Mouse (Mus musculus) heart, postnatal 0 days (tissue): ENCODE measurements around the gene Capn1. TPM values are rescaled to one million over a fixed set of nuclear protein-coding genes. Genes with fewer than 3 reads are reported as not detected.
A peak's percentile ranks its signal among the peaks of the same experiment; 100 is the strongest.

Experiments used
- ATAC-seq: fragments of 200-750 bp; cut with Nextera tagmentation; 2 replicates; pipeline ENCODE4 v1.8.0; 2017; ENCODE audit warnings: low read depth, moderate number of reproducible peaks, moderate library complexity; ENCODE audit not compliant: insufficient read depth
- DNase-seq: peaks from one replicate; pipeline ENCODE4 v3.0.0-alpha.2; 2016; ENCODE audit warnings: low spot score
- H3K27ac ChIP-seq: fragments of 300-500 bp; sonication (generic); 2 replicates; pipeline ENCODE4 v1.5.1; 2014; ENCODE audit warnings: low read depth, mild to moderate bottlenecking
- H3K27me3 ChIP-seq: fragments of 300-500 bp; sonication (generic); 2 replicates; pipeline ENCODE4 v1.6.1; 2014; ENCODE audit warnings: low read length, mixed read lengths; ENCODE audit not compliant: control insufficient read depth, insufficient read depth
- H3K36me3 ChIP-seq: fragments of 300-500 bp; sonication (generic); replicated peaks from 2 replicates; pipeline ENCODE4 v1.6.1; 2014; ENCODE audit warnings: low read length, mixed read lengths; ENCODE audit not compliant: control insufficient read depth, insufficient read depth
- H3K4me1 ChIP-seq: fragments of 300-500 bp; sonication (generic); 2 replicates; pipeline ENCODE4 v1.6.1; 2014; ENCODE audit warnings: antibody characterized with exemption; ENCODE audit not compliant: control insufficient read depth, insufficient read depth
- H3K4me2 ChIP-seq: fragments of 300-500 bp; sonication (generic); 2 replicates; pipeline ENCODE4 v1.6.1; 2014; ENCODE audit warnings: low read depth, mild to moderate bottlenecking, low read length, moderate library complexity
- H3K4me3 ChIP-seq: fragments of 300-500 bp; sonication (generic); 2 replicates; pipeline ENCODE4 v1.5.1; 2014; ENCODE audit warnings: low read depth, low read length
- H3K9ac ChIP-seq: fragments of 300-500 bp; sonication (generic); replicated peaks from 2 replicates; pipeline ENCODE4 v1.6.1; 2014; ENCODE audit warnings: low read depth, low read length, mixed read lengths
- H3K9me3 ChIP-seq: fragments of 300-500 bp; sonication (generic); replicated peaks from 2 replicates; pipeline ENCODE4 v1.6.1; 2016; ENCODE audit warnings: low read length; ENCODE audit not compliant: control insufficient read depth
- CTCF ChIP-seq: IDR thresholded peaks from 2 replicates; pipeline ENCODE4 v1.5.1; 2016; ENCODE audit warnings: antibody characterized with exemption, control low read depth, low read depth
- EP300 ChIP-seq: IDR thresholded peaks from 2 replicates; pipeline ENCODE4 v1.6.1; 2016; ENCODE audit warnings: antibody characterized with exemption, low read depth
- WGBS: fragments of 180-500 bp; shearing (Covaris S2); extraction: QIAGEN DNeasy Blood & Tissue Kit; methylation state at CpG from one replicate; pipeline ENCODE4 v1.1.7; 2014; 5-methylcytosine and 5-hydroxymethylcytosine counted together
- polyA plus RNA-seq: library from polyadenylated mRNA; unstranded; fragments of >200 nt; fragmentation: Nextera tagmentation; extraction: Ambion mirVana; gene quantifications from 2 replicates; pipeline ENCODE4 v1.2.1, GENCODE M21; 2015
- total RNA-seq: library from RNA; depleted of rRNA; stranded (reverse); fragments of >200 nt; gene quantifications from 2 replicates; pipeline ENCODE4 v1.2.3, GENCODE M21; 2014; ENCODE audit warnings: low replicate concordance

The Capn1 gene
- total and polyA plus RNA-seq, 2 experiments from 2014 or later, result 5.3 to 19.3 TPM

DNA sequence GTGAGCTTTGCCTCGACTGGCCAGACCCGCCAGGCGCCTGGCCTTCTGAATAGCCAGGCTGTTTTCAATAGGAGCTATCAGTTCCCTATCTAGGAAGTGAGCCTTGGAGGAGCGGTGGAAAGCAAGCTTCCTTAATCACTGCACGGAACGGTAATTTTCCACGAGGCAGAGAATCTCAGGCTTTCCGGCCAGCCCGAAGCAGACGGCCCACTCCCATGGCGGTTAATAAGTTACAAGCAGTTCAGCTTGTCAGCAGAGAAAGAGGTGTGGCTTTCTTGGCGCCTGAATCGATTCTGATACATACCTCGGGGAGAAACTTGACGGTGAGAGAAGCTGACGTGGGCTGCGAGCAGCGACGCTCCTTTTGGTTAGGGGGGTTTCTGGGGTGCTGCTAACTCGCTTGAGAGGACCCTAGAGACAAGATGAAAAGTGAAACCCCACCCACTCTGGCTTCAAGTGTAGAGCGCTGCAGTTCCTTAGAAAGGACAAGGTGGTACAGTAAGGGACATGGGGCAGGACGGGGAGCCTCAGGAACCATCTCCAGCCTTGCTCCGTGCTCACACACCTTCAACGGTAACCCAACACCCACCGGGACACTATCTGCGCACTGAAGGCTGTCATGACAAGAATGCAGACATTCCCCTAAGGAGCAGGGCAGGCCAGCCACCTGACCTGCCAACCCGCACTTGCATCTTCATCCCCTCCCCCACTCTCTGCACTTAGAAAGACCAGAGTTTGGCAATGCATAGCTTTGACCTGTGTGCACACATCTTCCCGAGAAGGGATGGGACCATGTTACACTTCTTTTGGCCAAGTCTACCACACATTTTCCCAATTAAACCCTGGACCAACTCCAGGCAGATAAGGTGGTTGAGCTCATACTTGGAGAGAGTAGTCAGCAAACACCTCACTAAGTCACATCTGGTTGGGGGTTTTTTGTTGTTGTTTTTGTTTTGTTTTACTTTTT, 59.7 kb downstream of the Capn1 start:
- Histone ChIP-seq H3K4me2 (peak overlapping the region; percentile 48), H3K27me3 (no peaks in the 10 kb centered on the region), H3K9ac (peak overlapping the region; percentile 26; the same call in 1 of the 2 replicates), H3K4me3 (peak overlapping the region; percentile 21), H3K4me1 (peaks cover 33% of the 10 kb centered on the region), H3K9me3 (no peaks in the 10 kb centered on the region), H3K36me3 (peaks cover 18% of the 10 kb centered on the region; the same call in 1 of the 2 replicates), H3K27ac (peak overlapping the region; percentile 71)
- 49% methylated on average over 28 of the region's 28 CpGs for WGBS
- ATAC-seq (0 out of 2 replicates have a peak, but pooled peaks have one; percentile 21), DNase-seq (peak; percentile 56)
- TF ChIP-seq EP300 (no peak), CTCF (no peak)

DNA sequence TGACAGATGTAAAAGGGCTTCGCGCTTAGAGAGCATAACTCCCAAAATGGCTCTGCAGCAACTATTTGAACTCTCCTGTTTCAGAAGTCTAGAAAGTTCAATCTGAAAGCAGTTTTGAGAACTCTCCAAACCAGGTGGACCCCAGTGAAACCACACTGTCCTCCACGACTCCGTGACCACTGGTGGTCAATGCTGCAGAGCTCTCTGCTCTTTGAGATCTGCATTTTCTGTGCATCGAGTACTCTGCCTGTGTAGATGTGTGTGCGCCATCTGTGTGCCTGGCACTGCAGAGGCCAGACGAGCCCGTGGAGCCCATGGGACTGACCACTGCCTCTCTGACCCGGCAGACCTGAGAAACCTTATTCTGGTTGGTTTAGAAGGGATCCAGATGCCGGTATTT, 60.8 kb downstream of the Capn1 start:
- ATAC-seq (no peak), DNase-seq (no peak)
- no peak overlapping the region for H3K4me3 ChIP-seq
- 84% methylated on average over 10 of the region's 10 CpGs for WGBS
- H3K27me3 ChIP-seq, result no peaks in the 10 kb centered on the region
- H3K36me3 ChIP-seq, result peaks cover 20% of the 10 kb centered on the region
- no peak for TF ChIP-seq CTCF
- TF ChIP-seq EP300, result no peak
- H3K27ac ChIP-seq, result 0 out of 2 replicates have a peak overlapping the region, but pooled peaks have one; percentile 18
- H3K4me2 ChIP-seq, result no peak overlapping the region
- H3K9me3 ChIP-seq, result no peaks in the 10 kb centered on the region
- peaks cover 36% of the 10 kb centered on the region for H3K4me1 ChIP-seq
- H3K9ac ChIP-seq, result no peak overlapping the region

GRCm38 (mm10) chr19:5954031-5954710, 61.5 kb downstream of the Capn1 start:
- ATAC-seq (no peak), DNase-seq (no peak)
- H3K36me3 ChIP-seq, result peaks cover 26% of the 10 kb centered on the region
- H3K27me3 ChIP-seq, result no peaks in the 10 kb centered on the region
- TF ChIP-seq CTCF (no peak), EP300 (no peak)
- H3K9ac ChIP-seq, result no peak overlapping the region
- no peak overlapping the region for H3K4me3 ChIP-seq
- H3K9me3 ChIP-seq, result no peaks in the 10 kb centered on the region
- H3K4me1 ChIP-seq, result peaks cover 36% of the 10 kb centered on the region
- WGBS, result 78% methylated on average over 22 of the region's 22 CpGs
- H3K4me2 ChIP-seq, result no peak overlapping the region
- no peak overlapping the region for H3K27ac ChIP-seq

- H3K4me3 ChIP-seq, result no peak overlapping the region
- ATAC-seq, result no peak
- no peak overlapping the region for H3K9ac ChIP-seq
- peak overlapping the region; percentile 95 for H3K27ac ChIP-seq
- no peak for DNase-seq
- TF ChIP-seq EP300 (no peak), CTCF (no peak)
- H3K9me3 ChIP-seq, result no peaks in the 10 kb centered on the region
- H3K27me3 ChIP-seq, result no peaks in the 10 kb centered on the region
- no peak overlapping the region for H3K4me2 ChIP-seq
- peaks cover 21% of the 10 kb centered on the region for H3K36me3 ChIP-seq
- H3K4me1 ChIP-seq, result peaks cover 36% of the 10 kb centered on the region
- 64% methylated on average over 19 of the region's 19 CpGs for WGBS
Observed at GRCm38 (mm10) chr19:5953201-5953770, 62.4 kb downstream of the Capn1 start.

GRCm38 (mm10) chr19:5952071-5952691, 63.5 kb downstream of the Capn1 start:
- Histone ChIP-seq H3K36me3 (peaks cover 13% of the 10 kb centered on the region), H3K4me2 (peak overlapping the region; percentile 49), H3K4me3 (peak overlapping the region; percentile 23), H3K9ac (peak overlapping the region; percentile 34; the same call in 1 of the 2 replicates), H3K27ac (peak overlapping the region; percentile 95), H3K4me1 (peaks cover 36% of the 10 kb centered on the region), H3K9me3 (no peaks in the 10 kb centered on the region), H3K27me3 (no peaks in the 10 kb centered on the region)
- DNase-seq (peak; percentile 91), ATAC-seq (peak; percentile 74)
- WGBS, result 15% methylated on average over 13 of the region's 13 CpGs
- no peak; the same call in 1 of the 2 replicates for TF ChIP-seq CTCF
- peak; percentile 91 for TF ChIP-seq EP300
